Mouse (Mus musculus) forebrain, embryonic 11.5 days (tissue): ENCODE measurements around the gene Pla2g2d. TPM values are rescaled to one million over a fixed set of nuclear protein-coding genes. Genes with fewer than 3 reads are reported as not detected.
"Not testable (repeated sequence)": the region's sequence is repeated elsewhere in the genome, so short reads cannot be mapped to it uniquely, and the experiment has no call there.

Experiments
- ATAC-seq: fragments of 200-750 bp; cut with Nextera tagmentation; replicated peaks from 2 replicates; pipeline ENCODE4 v1.8.0; 2017; ENCODE audit warnings: moderate TSS enrichment; ENCODE audit not compliant: low FRiP score
- DNase-seq: peaks from one replicate; pipeline ENCODE4 v3.0.0-alpha.2; 2017; ENCODE audit warnings: low spot score
- H3K27ac ChIP-seq: fragments of 300-500 bp; sonication (generic); 2 replicates; pipeline ENCODE4 v1.5.1; 2014; ENCODE audit warnings: low read depth, low read length
- H3K27me3 ChIP-seq: fragments of 300-500 bp; sonication (generic); 2 replicates; pipeline ENCODE4 v1.6.1; 2014; ENCODE audit warnings: mild to moderate bottlenecking, low read length, mixed read lengths; ENCODE audit not compliant: control insufficient read depth, insufficient read depth
- H3K36me3 ChIP-seq: fragments of 300-500 bp; sonication (generic); 2 replicates; pipeline ENCODE4 v1.6.1; 2014; ENCODE audit warnings: mild to moderate bottlenecking, low read length, moderate library complexity, mixed read lengths; ENCODE audit not compliant: control insufficient read depth, insufficient read depth
- H3K4me1 ChIP-seq: fragments of 300-500 bp; sonication (generic); replicated peaks from 2 replicates; pipeline ENCODE4 v1.6.1; 2014; ENCODE audit warnings: low read length, mixed read lengths; ENCODE audit not compliant: control insufficient read depth, insufficient read depth
- H3K4me2 ChIP-seq: fragments of 300-500 bp; sonication (generic); 2 replicates; pipeline ENCODE4 v1.6.1; 2014; ENCODE audit warnings: low read depth, mild to moderate bottlenecking, low read length, moderate library complexity, mixed read lengths; ENCODE audit not compliant: severe bottlenecking
- H3K4me3 ChIP-seq: fragments of 300-500 bp; sonication (generic); 2 replicates; pipeline ENCODE4 v1.5.1; 2014; ENCODE audit warnings: low read depth, low read length
- H3K9ac ChIP-seq: fragments of 300-500 bp; sonication (generic); 2 replicates; pipeline ENCODE4 v1.6.1; 2014; ENCODE audit warnings: low read length
- H3K9me3 ChIP-seq: fragments of 300-500 bp; sonication (generic); 2 replicates; pipeline ENCODE4 v1.6.1; 2016; ENCODE audit warnings: low read length, mixed read lengths; ENCODE audit not compliant: control insufficient read depth
- WGBS: fragments of 180-500 bp; shearing (Covaris S2); extraction: QIAGEN DNeasy Blood & Tissue Kit; methylation state at CpG from one replicate; pipeline ENCODE4 v1.1.7; 2014; 5-methylcytosine and 5-hydroxymethylcytosine counted together
- polyA plus RNA-seq: library from polyadenylated mRNA; unstranded; fragments of >200 nt; fragmentation: Nextera tagmentation; extraction: Ambion mirVana; gene quantifications from 2 replicates; pipeline ENCODE4 v1.2.1, GENCODE M21; 2014

The Pla2g2d gene
- polyA plus RNA-seq, 1 experiment from 2014 or later = not detected

DNA sequence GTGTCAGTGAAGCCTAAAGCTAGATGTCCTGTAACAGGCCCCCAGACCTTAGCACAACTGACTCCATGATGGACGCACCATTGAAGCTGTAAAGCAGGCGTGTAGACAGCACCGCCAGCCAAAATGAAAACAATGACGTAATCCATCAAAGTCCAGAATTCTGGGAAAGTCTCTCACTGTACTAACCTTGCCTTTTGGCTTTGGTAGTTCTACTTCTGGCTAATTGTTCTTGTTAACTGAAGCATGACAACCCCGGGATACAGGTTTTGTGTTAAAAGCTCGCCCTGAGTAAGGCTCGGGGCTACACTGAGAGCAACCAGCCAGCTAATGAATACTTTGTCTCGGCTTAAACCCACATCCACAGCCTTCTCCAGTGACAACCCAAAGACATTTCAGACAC is 29.7 kb downstream of the Pla2g2d start:
- no peaks in the 10 kb centered on the region for H3K36me3 ChIP-seq
- no peak overlapping the region for H3K4me3 ChIP-seq
- H3K4me2 ChIP-seq = no peak overlapping the region
- no peak overlapping the region for H3K27ac ChIP-seq
- H3K9ac ChIP-seq = no peak overlapping the region
- ATAC-seq (no peak), DNase-seq (no peak)
- WGBS = 35% methylated on average over 8 of the region's 8 CpGs
- no peaks in the 10 kb centered on the region for H3K27me3 ChIP-seq
- no peaks in the 10 kb centered on the region for H3K9me3 ChIP-seq
- no peaks in the 10 kb centered on the region for H3K4me1 ChIP-seq

DNA sequence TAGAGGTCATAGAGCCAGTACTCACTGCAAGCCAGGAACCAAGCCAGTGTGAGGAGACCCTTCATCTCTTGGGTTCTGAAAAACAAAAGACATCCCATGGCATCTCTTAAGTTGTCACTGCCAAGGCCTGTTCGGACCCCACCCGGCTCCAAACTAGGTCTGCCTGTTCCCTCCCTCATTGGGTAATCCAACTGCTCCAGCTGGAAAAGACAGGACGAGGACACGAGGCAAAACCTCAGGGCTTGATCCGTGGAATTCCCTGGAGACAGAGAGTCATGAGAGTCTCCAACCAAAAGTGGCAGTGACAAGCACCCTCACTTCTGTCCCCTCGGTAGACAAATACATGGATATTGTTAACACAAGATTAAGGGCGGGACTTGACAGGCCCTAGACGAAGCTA is 30.6 kb downstream of the Pla2g2d start:
- no peak for DNase-seq
- no peak overlapping the region for H3K4me2 ChIP-seq
- no peaks in the 10 kb centered on the region for H3K9me3 ChIP-seq
- H3K9ac ChIP-seq = no peak overlapping the region
- no peaks in the 10 kb centered on the region for H3K27me3 ChIP-seq
- 88% methylated on average over 8 of the region's 8 CpGs for WGBS
- H3K27ac ChIP-seq = no peak overlapping the region
- no peaks in the 10 kb centered on the region for H3K4me1 ChIP-seq
- no peaks in the 10 kb centered on the region for H3K36me3 ChIP-seq
- H3K4me3 ChIP-seq = no peak overlapping the region
- ATAC-seq = no peak

DNA sequence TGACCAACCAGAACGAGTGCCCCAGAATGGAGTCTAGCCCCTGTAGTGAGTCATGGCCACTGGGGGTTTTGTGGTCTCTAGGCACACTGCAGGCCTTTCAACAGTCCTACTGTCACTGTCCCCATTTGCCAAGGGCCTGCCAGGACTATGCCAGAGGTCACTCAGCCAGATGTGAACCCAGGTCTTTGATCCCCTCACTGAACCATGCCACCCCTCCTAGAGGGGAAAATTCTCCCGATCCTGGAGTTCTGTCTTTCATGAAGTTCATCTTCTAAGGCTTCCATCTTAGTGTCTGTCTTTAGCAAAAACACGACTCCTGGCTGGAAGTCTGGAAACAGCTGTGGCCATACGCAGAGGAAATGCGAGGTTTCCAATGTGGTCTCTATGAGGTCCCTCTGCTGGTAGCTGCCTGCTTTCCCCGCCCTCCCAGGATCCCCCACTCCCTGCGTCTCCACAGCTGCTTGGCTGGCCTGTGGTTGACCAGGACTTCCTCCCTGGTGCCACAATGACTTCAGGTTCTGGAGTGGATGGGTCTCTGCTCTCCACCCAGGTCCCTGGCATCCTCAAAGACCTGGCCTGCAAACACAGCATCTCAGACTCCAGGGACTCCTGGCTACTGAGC is 31.5 kb downstream of the Pla2g2d start:
- no peaks in the 10 kb centered on the region for H3K4me1 ChIP-seq
- ATAC-seq (no peak), DNase-seq (no peak)
- H3K27me3 ChIP-seq = no peaks in the 10 kb centered on the region
- H3K4me3 ChIP-seq = no peak overlapping the region
- no peaks in the 10 kb centered on the region for H3K36me3 ChIP-seq
- H3K9me3 ChIP-seq = no peaks in the 10 kb centered on the region
- H3K4me2 ChIP-seq = no peak overlapping the region
- no peak overlapping the region for H3K9ac ChIP-seq
- no peak overlapping the region for H3K27ac ChIP-seq
- WGBS = 84% methylated on average over 7 of the region's 7 CpGs

DNA sequence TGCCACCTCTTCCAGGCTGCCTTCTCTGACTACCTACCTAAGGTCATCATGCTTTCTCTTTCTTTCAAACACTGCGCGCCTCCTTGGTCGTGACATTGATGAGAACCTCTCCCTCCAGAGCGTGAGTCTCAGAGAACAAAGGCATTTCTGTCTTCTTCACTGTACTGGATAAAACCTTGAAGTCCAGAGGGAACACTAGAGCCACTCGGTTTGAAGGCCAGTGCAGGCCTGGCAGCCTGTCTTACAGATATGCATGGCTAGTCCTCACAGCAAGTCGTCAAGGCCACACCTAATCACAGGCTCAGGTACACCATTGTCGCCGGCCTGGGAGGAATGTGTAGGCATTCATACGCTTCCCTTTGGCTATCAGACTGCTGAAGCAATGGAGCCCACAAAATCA is 40.6 kb downstream of the Pla2g2d start:
- whole genome bisulfite sequencing = 86% methylated on average over 9 of the region's 9 CpGs
- no peak for DNase-seq
- no peak overlapping the region for H3K9ac ChIP-seq
- no peaks in the 10 kb centered on the region for H3K9me3 ChIP-seq
- ATAC-seq = no peak
- H3K36me3 ChIP-seq = no peaks in the 10 kb centered on the region
- no peak overlapping the region for H3K4me2 ChIP-seq
- no peaks in the 10 kb centered on the region for H3K4me1 ChIP-seq
- no peak overlapping the region for H3K4me3 ChIP-seq
- H3K27me3 ChIP-seq = no peaks in the 10 kb centered on the region
- H3K27ac ChIP-seq = no peak overlapping the region

DNA sequence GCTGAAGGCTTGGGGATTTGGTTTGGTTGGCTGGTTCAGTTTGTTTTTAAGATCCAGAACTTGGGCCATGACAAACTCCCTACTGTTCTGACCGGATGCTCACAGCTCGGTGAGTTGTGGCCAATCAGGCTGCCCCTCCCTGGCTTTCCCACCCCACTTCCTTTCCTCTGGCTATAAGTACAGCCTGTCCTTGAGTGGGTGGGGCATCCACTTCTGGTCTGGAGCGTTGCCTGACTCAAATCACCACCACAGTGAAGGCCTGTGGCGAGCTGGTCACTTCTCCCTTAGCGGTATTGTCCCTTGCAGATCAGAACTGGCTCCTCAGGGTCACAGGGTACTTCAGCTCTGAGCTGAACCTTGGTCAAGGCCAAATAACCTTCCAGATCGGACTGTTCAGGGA is 42.2 kb downstream of the Pla2g2d start:
- no peak for ATAC-seq
- 84% methylated on average over 6 of the region's 6 CpGs for WGBS

DNA sequence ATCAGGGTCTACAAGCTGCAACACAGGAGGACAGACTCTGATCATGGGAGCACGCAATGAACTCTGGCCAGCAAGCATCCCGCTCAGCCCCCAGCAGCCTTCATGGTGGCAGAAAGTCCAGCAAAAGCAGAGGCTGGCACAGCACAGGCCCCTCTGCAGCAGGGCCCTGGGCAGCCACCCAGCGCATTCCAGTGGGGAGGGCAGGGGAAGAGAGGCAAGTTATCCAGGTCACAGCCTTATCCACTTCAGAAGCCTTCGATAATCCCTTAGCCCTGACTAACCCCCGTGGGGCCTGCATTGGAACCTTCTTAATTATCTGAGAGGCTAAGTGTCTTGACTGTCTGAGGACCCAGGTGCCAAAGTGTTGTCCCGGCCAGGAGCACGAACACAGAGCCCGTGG is 43.6 kb downstream of the Pla2g2d start:
- 31% methylated on average over 8 of the region's 8 CpGs for WGBS
- H3K27ac ChIP-seq = no peak overlapping the region

More for the DNA sequence above, 42.2 kb downstream of the Pla2g2d start:
- H3K4me2 ChIP-seq = no peak overlapping the region
- H3K4me3 ChIP-seq = no peak overlapping the region
- no peak for DNase-seq
- no peak overlapping the region for H3K9ac ChIP-seq
- H3K36me3 ChIP-seq = no peaks in the 10 kb centered on the region
- H3K27me3 ChIP-seq = no peaks in the 10 kb centered on the region
- H3K4me1 ChIP-seq = no peaks in the 10 kb centered on the region
- no peaks in the 10 kb centered on the region for H3K9me3 ChIP-seq
- H3K27ac ChIP-seq = no peak overlapping the region

DNA sequence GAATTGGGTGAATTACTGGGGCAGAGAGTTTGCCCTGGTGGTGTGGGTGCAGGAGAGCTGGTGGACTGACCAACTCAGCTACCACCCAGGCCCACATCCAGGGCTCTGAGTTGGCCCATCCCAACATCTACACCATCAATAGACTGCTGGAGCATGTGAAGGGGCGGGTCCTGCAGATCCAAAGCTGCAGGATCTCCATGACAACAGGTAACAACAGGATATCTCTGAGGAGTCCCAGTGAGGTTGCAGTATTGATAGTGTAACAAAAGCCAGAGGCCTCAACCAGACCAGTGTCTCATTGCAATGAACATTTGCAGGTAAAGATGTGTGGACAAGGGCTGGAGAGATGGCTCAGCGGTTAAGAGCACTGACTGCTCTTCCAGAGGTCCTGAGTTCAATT is 45.5 kb downstream of the Pla2g2d start:
- Histone ChIP-seq H3K4me1 (no peaks in the 10 kb centered on the region), H3K27me3 (no peaks in the 10 kb centered on the region), H3K4me2 (no peak overlapping the region), H3K4me3 (no peak overlapping the region), H3K9me3 (peaks cover 2% of the 10 kb centered on the region; the same call in 1 of the 2 replicates), H3K27ac (no peak overlapping the region), H3K9ac (no peak overlapping the region), H3K36me3 (no peaks in the 10 kb centered on the region)
- no peak for DNase-seq
- 75% methylated on average over 2 of the region's 2 CpGs for WGBS
- no peak for ATAC-seq

More for the DNA sequence above, 43.6 kb downstream of the Pla2g2d start:
- ATAC-seq = no peak
- Histone ChIP-seq H3K27me3 (no peaks in the 10 kb centered on the region), H3K9me3 (peaks cover 2% of the 10 kb centered on the region; the same call in 1 of the 2 replicates), H3K36me3 (no peaks in the 10 kb centered on the region), H3K9ac (no peak overlapping the region), H3K4me1 (no peaks in the 10 kb centered on the region), H3K4me3 (no peak overlapping the region), H3K4me2 (no peak overlapping the region)
- DNase-seq = no peak

DNA sequence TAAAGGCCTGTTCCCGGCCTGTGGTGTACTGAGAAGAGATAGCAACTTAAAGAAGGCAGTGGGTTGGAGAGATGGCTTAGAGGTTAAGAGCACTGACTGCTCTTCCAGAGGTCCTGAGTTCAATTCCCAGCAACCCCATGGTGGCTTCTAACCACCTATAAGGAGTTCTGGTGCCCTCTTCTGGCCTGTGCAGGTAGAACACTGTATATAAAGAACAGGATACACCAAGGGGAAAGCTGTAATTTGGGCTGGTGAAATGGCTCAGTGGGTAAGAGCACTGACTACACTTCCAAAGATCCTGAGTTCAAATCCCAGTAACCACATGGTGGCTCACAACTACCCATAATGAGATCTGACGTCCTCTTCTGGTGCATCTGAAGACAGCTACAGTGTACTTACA is 48.6 kb downstream of the Pla2g2d start:
- WGBS = 78% methylated on average over 2 of the region's 2 CpGs
- H3K9ac ChIP-seq, DNase-seq, H3K36me3 ChIP-seq, H3K4me1 ChIP-seq, H3K27ac ChIP-seq, H3K4me3 ChIP-seq, ATAC-seq, H3K9me3 ChIP-seq, H3K4me2 ChIP-seq, H3K27me3 ChIP-seq: not testable (repeated sequence)

DNA sequence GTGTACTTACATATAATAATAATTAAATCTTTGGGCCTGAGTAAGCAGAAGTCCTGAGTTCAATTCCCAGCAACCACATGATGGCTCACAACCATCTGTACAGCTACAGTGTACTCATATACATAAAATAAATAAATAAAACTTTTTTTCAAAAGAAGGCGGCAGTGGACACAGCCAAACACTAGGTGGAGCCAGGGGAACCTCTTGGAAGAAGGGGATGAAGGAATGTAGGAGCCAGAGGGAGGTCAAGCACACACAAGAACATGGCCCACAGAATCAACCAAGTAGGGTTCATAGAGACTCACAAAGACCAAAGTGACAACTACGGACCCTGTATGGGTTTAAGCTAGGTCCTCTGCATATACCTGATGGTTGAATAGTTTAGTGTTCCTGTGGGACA is 49.1 kb downstream of the Pla2g2d start:
- Histone ChIP-seq H3K4me2 (no peak overlapping the region), H3K36me3 (no peaks in the 10 kb centered on the region), H3K27me3 (no peaks in the 10 kb centered on the region), H3K9me3 (peaks cover 2% of the 10 kb centered on the region; the same call in 1 of the 2 replicates), H3K4me3 (no peak overlapping the region), H3K9ac (no peak overlapping the region), H3K27ac (no peak overlapping the region), H3K4me1 (no peaks in the 10 kb centered on the region)
- DNase-seq (no peak), ATAC-seq (no peak)
- 92% methylated on average over 2 of the region's 2 CpGs for WGBS
